Mouse (Mus musculus) heart, adult 8-10 months (tissue): ENCODE data around the gene Soat1. TPM values are rescaled to one million over a fixed set of nuclear protein-coding genes. Genes with fewer than 3 reads are reported as not detected.

Experiments used
- DNase-seq: peaks from one replicate; pipeline ENCODE4 v3.0.0; 2022; ENCODE audit warnings: low spot score
- total RNA-seq, 4 experiments: library from RNA; stranded (reverse); gene quantifications; 2 replicates each; pipeline ENCODE4 v1.2.4; 2022

Gene Soat1
- total RNA-seq, 4 experiments from 2014 or later: 4.7 to 7.6 (median 6.2) TPM

- DNase-seq: no peak
Measured at GRCm38 (mm10) chr1:156464963-156465362, 9.2 kb downstream of the Soat1 start.

GRCm38 (mm10) chr1:156463981-156464853 is 9.9 kb downstream of the Soat1 start:
- no peak for DNase-seq

GRCm38 (mm10) chr1:156462273-156462991 is 11.7 kb downstream of the Soat1 start:
- DNase-seq: no peak

- no peak for DNase-seq
Measured at GRCm38 (mm10) chr1:156461036-156461435, 13.1 kb downstream of the Soat1 start.

- DNase-seq: no peak
Measured at GRCm38 (mm10) chr1:156460216-156460615, 13.9 kb downstream of the Soat1 start.

- no peak for DNase-seq
Measured at GRCm38 (mm10) chr1:156459690-156460089, 14.4 kb downstream of the Soat1 start.

GRCm38 (mm10) chr1:156458391-156459060 is 15.6 kb downstream of the Soat1 start:
- no peak for DNase-seq

GRCm38 (mm10) chr1:156455005-156455758 is 18.9 kb downstream of the Soat1 start:
- no peak for DNase-seq

GRCm38 (mm10) chr1:156454384-156454783 is 19.7 kb downstream of the Soat1 start:
- DNase-seq: no peak

GRCm38 (mm10) chr1:156453876-156454275 is 20.3 kb downstream of the Soat1 start:
- DNase-seq: no peak

- DNase-seq: no peak
Measured at GRCm38 (mm10) chr1:156450478-156450877, 23.7 kb downstream of the Soat1 start.

- no peak for DNase-seq
Measured at GRCm38 (mm10) chr1:156449691-156450090, 24.4 kb downstream of the Soat1 start.

GRCm38 (mm10) chr1:156449089-156449488 is 25.0 kb downstream of the Soat1 start:
- no peak for DNase-seq

- no peak for DNase-seq
Measured at GRCm38 (mm10) chr1:156445049-156445448, 29.1 kb downstream of the Soat1 start.

- DNase-seq: no peak
Measured at GRCm38 (mm10) chr1:156442776-156443175, 31.4 kb downstream of the Soat1 start.

GRCm38 (mm10) chr1:156442266-156442665 is 31.9 kb downstream of the Soat1 start:
- DNase-seq: no peak

GRCm38 (mm10) chr1:156437726-156438125 is 36.4 kb downstream of the Soat1 start:
- DNase-seq: no peak

GRCm38 (mm10) chr1:156437016-156437708 is 37.0 kb downstream of the Soat1 start:
- DNase-seq: peak; percentile 9

- DNase-seq: no peak
Measured at GRCm38 (mm10) chr1:156433497-156433896, 40.6 kb downstream of the Soat1 start.

GRCm38 (mm10) chr1:156432498-156432897 is 41.6 kb downstream of the Soat1 start:
- DNase-seq: no peak

GRCm38 (mm10) chr1:156428434-156428833 is 45.7 kb downstream of the Soat1 start:
- no peak for DNase-seq
